Comparison of ENCODE assay signal across 30 mouse cellular contexts in the genomic region with DNA sequence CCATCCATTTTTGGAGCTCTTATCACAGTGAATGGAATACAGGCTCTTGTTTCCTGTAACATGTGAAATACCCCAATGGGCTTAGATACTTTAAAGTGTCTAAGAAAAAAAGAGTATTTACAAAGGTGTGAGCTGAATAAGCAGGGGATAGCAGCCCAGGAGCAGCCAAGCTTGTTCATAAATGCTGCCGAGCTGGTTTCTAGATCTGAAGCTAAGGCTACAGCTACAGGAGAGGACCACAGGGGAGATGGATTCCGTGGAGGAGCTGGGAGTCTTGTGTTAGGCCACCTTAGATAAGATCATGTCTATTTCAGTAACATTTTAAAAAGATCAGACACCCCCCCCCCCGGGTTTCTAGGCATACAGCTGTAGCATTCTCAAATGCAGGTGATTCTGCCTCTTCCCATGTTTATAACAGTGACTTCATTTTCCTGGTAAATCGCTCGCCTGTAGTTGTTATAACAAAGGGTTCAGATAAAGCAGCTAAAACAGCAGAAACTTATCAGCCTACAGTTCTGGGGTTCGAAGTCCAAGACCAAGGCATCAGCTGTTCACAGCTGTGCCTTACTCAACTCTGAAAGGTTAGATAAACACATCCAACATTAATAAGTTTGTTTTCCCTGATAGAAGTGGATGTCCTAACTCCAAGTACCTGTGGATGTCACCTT.
DNase-seq lines count a peak whose midpoint lies in the region; ATAC-seq and TF ChIP-seq lines count a peak whose summit lies in the region.
"Had no signal": no experiment of that assay in that cellular context is flagged by ENCODE, and none has a peak within 500 bp of the region (broad histone marks: within the 10 kb centered on the region; RNA-seq: fewer than 3 reads in every experiment).

No protein-coding gene starts in this region.

- no peaks in the 10 kb centered on the region for H3K79me2 ChIP-seq in liver, adult 2 months (ENCODE audit: control insufficient read depth, insufficient read depth, low read length)

- no peak overlapping the region for H3K9ac ChIP-seq in embryonic facial prominence, embryonic 13.5 days
- H3K9ac ChIP-seq in liver, adult 2 months (ENCODE audit: low read depth, low read length) = no peak overlapping the region
- no peak overlapping the region for H3K9ac ChIP-seq in liver, embryonic 11.5 days (ENCODE audit: low read depth, low read length)
- H3K9ac ChIP-seq in stomach, postnatal 0 days (ENCODE audit: low read length) = no peak overlapping the region
- H3K9ac ChIP-seq: embryonic facial prominence, embryonic 12.5 days; forebrain, postnatal 0 days; heart, embryonic 13.5 days; hindbrain, embryonic 15.5 days; limb, embryonic 15.5 days; liver, embryonic 15.5 days; neural tube, embryonic 12.5 days had no signal

- no peaks in the 10 kb centered on the region for H3K36me3 ChIP-seq in embryonic facial prominence, embryonic 13.5 days
- no peaks in the 10 kb centered on the region for H3K36me3 ChIP-seq in embryonic facial prominence, embryonic 10.5 days (replicated peaks)
- H3K36me3 ChIP-seq in liver, adult 2 months (ENCODE audit: control insufficient read depth, insufficient read depth, low read length) = no peaks in the 10 kb centered on the region
- no peaks in the 10 kb centered on the region for H3K36me3 ChIP-seq in liver, embryonic 11.5 days (ENCODE audit: control insufficient read depth, insufficient read depth, low read length)
- H3K36me3 ChIP-seq in stomach, postnatal 0 days (ENCODE audit: control insufficient read depth, insufficient read depth, low read length) = no peaks in the 10 kb centered on the region
- H3K36me3 ChIP-seq: embryonic facial prominence, embryonic 12.5 days; forebrain, embryonic 10.5 days; heart, embryonic 13.5 days; hindbrain, embryonic 10.5 days; hindbrain, embryonic 15.5 days; limb, embryonic 10.5 days; limb, embryonic 15.5 days; liver, embryonic 15.5 days; neural tube, embryonic 12.5 days had no signal

- no peaks in the 10 kb centered on the region for H3K9me3 ChIP-seq in embryonic facial prominence, embryonic 13.5 days
- no peaks in the 10 kb centered on the region for H3K9me3 ChIP-seq in embryonic facial prominence, embryonic 10.5 days
- H3K9me3 ChIP-seq in liver, embryonic 11.5 days (ENCODE audit: control insufficient read depth, low read length) = no peaks in the 10 kb centered on the region
- no peaks in the 10 kb centered on the region for H3K9me3 ChIP-seq in stomach, postnatal 0 days (ENCODE audit: control insufficient read depth, low read length)
- H3K9me3 ChIP-seq: embryonic facial prominence, embryonic 12.5 days; forebrain, embryonic 10.5 days; heart, embryonic 13.5 days; hindbrain, embryonic 10.5 days; hindbrain, embryonic 15.5 days; limb, embryonic 10.5 days; limb, embryonic 15.5 days; liver, embryonic 15.5 days; neural tube, embryonic 12.5 days had no signal

- no peak for ATAC-seq in embryonic facial prominence, embryonic 13.5 days (ENCODE audit: insufficient number of reproducible peaks, insufficient read depth, low FRiP score, low TSS enrichment, low read depth)
- ATAC-seq in liver, embryonic 11.5 days (replicated peaks; ENCODE audit: low FRiP score) = no peak
- ATAC-seq in stomach, postnatal 0 days (ENCODE audit: low FRiP score, low TSS enrichment) = peak; percentile 97
- ATAC-seq: activated CD4-positive, CD25-positive, alpha-beta regulatory T cell, adult 4 months; forebrain, postnatal 0 days; inflammation-experienced regulatory T-cells, adult 6 months; midbrain, embryonic 16.5 days had no signal

- peaks cover 22% of the 10 kb centered on the region for H3K4me1 ChIP-seq in embryonic facial prominence, embryonic 13.5 days
- H3K4me1 ChIP-seq in embryonic facial prominence, embryonic 10.5 days = peaks cover 21% of the 10 kb centered on the region; the same call in 1 of the 2 replicates
- H3K4me1 ChIP-seq in liver, adult 2 months (ENCODE audit: control insufficient read depth, insufficient read depth, low read length) = no peaks in the 10 kb centered on the region
- no peaks in the 10 kb centered on the region for H3K4me1 ChIP-seq in liver, embryonic 11.5 days (replicated peaks; ENCODE audit: control insufficient read depth, insufficient read depth, low read length)
- 0 out of 2 replicates have a peak, but pooled peaks cover 2% of the 10 kb centered on the region for H3K4me1 ChIP-seq in stomach, postnatal 0 days (replicated peaks; ENCODE audit: control insufficient read depth, insufficient read depth)
- H3K4me1 ChIP-seq in cerebellum, adult 2 months (ENCODE audit: control insufficient read depth, insufficient read depth, low read length) = peaks cover 7% of the 10 kb centered on the region; the same call in 1 of the 2 replicates
- H3K4me1 ChIP-seq: liver, embryonic 15.5 days; neural tube, embryonic 12.5 days had no signal

- DNase-seq in embryonic facial prominence, embryonic 10.5 days (ENCODE audit: low spot score) = no peak
- peak; percentile 54 for DNase-seq in liver, adult 2 months (ENCODE audit: extremely low read depth, low read depth, low spot score)
- DNase-seq in liver, embryonic 11.5 days (ENCODE audit: low spot score) = no peak
- DNase-seq in lung, postnatal 25 days (ENCODE audit: low spot score) = peak; percentile 4
- DNase-seq in lung, postnatal 36 days = no peak
- peak; percentile 56 for DNase-seq in stomach, postnatal 0 days (ENCODE audit: low spot score)
- DNase-seq in cerebellum, adult 2 months = no peak
- DNase-seq: adrenal gland, adult 2 months; cerebellum, adult 8-10 months; cerebellum, postnatal 36 days; forebrain, postnatal 0 days; gastrocnemius, postnatal 10 days; kidney, adult 8-10 months; layer of hippocampus, postnatal 36 days; right cerebral cortex, adult 18-20 months; spleen, adult 18-20 months had no signal

- TF ChIP-seq CTCF in liver, adult 2 months (IDR thresholded peaks at IDR 0.05; ENCODE audit: low read depth, low read length) = no peak
- no peak for TF ChIP-seq CTCF in stomach, postnatal 0 days (IDR thresholded peaks at IDR 0.05; ENCODE audit: low read depth)
- no peak for TF ChIP-seq CTCF in cerebellum, adult 2 months (IDR thresholded peaks at IDR 0.05; ENCODE audit: borderline replicate concordance, insufficient read depth, low read depth, low read length)

- WGBS in embryonic facial prominence, embryonic 13.5 days = 67% methylated on average over 6 of the region's 6 CpGs
- WGBS in embryonic facial prominence, embryonic 10.5 days = 74% methylated on average over 6 of the region's 6 CpGs
- WGBS in liver, adult 2 months = 27% methylated on average over 6 of the region's 6 CpGs
- 55% methylated on average over 6 of the region's 6 CpGs for WGBS in liver, embryonic 11.5 days
- 18% methylated on average over 6 of the region's 6 CpGs for WGBS in stomach, postnatal 0 days
- 89% methylated on average over 6 of the region's 6 CpGs for WGBS in cerebellum, adult 2 months

- H3K27me3 ChIP-seq in embryonic facial prominence, embryonic 13.5 days = no peaks in the 10 kb centered on the region
- H3K27me3 ChIP-seq in embryonic facial prominence, embryonic 10.5 days (replicated peaks; ENCODE audit: low read depth, poor library complexity, severe bottlenecking) = no peaks in the 10 kb centered on the region
- peaks cover 3% of the 10 kb centered on the region; the same call in 1 of the 2 replicates for H3K27me3 ChIP-seq in liver, adult 2 months (ENCODE audit: control insufficient read depth, insufficient read depth, low read length)
- no peaks in the 10 kb centered on the region for H3K27me3 ChIP-seq in liver, embryonic 11.5 days (replicated peaks; ENCODE audit: control insufficient read depth, insufficient read depth, low read length)
- no peaks in the 10 kb centered on the region for H3K27me3 ChIP-seq in stomach, postnatal 0 days (ENCODE audit: control insufficient read depth, insufficient read depth, low read length)
- no peaks in the 10 kb centered on the region for H3K27me3 ChIP-seq in cerebellum, adult 2 months (ENCODE audit: control insufficient read depth, insufficient read depth, low read length)
- H3K27me3 ChIP-seq: embryonic facial prominence, embryonic 12.5 days; heart, embryonic 13.5 days; hindbrain, embryonic 15.5 days; limb, embryonic 15.5 days; liver, embryonic 15.5 days; neural tube, embryonic 12.5 days had no signal

- H3K27ac ChIP-seq in embryonic facial prominence, embryonic 13.5 days = 0 out of 2 replicates have a peak overlapping the region, but pooled peaks have one; percentile 22
- H3K27ac ChIP-seq in embryonic facial prominence, embryonic 10.5 days (replicated peaks) = no peak overlapping the region
- H3K27ac ChIP-seq in liver, adult 2 months (replicated peaks; ENCODE audit: insufficient read depth, low read depth, low read length) = no peak overlapping the region
- no peak overlapping the region for H3K27ac ChIP-seq in liver, embryonic 11.5 days (ENCODE audit: low read depth, low read length)
- H3K27ac ChIP-seq in stomach, postnatal 0 days (replicated peaks) = 0 out of 2 replicates have a peak overlapping the region, but pooled peaks have one; percentile 5
- H3K27ac ChIP-seq in cerebellum, adult 2 months (ENCODE audit: insufficient read depth, low read length) = no peak overlapping the region
- H3K27ac ChIP-seq: embryonic facial prominence, embryonic 12.5 days; heart, embryonic 13.5 days; hindbrain, embryonic 10.5 days; hindbrain, embryonic 15.5 days; kidney, postnatal 0 days; limb, embryonic 10.5 days; limb, embryonic 15.5 days; liver, embryonic 15.5 days; neural tube, embryonic 12.5 days had no signal

- H3K4me3 ChIP-seq in embryonic facial prominence, embryonic 13.5 days = no peak overlapping the region
- no peak overlapping the region for H3K4me3 ChIP-seq in embryonic facial prominence, embryonic 10.5 days
- no peak overlapping the region for H3K4me3 ChIP-seq in liver, adult 2 months (ENCODE audit: insufficient read depth, low read depth, low read length)
- H3K4me3 ChIP-seq in liver, embryonic 11.5 days (ENCODE audit: low read depth, low read length) = no peak overlapping the region
- no peak overlapping the region for H3K4me3 ChIP-seq in stomach, postnatal 0 days (ENCODE audit: low read depth, low read length)
- H3K4me3 ChIP-seq in cerebellum, adult 2 months (replicated peaks; ENCODE audit: insufficient read depth, low read depth, low read length) = no peak overlapping the region
- H3K4me3 ChIP-seq: embryonic facial prominence, embryonic 12.5 days; forebrain, embryonic 10.5 days; heart, embryonic 13.5 days; hindbrain, embryonic 10.5 days; hindbrain, embryonic 15.5 days; limb, embryonic 10.5 days; limb, embryonic 15.5 days; liver, embryonic 15.5 days; neural tube, embryonic 12.5 days had no signal

- TF ChIP-seq EP300 in stomach, postnatal 0 days (optimal IDR thresholded peaks at IDR 0.05) = no peak

- TF ChIP-seq POLR2A in liver, adult 2 months (IDR thresholded peaks at IDR 0.05; ENCODE audit: extremely low read depth, insufficient read depth, low read length) = no peak
- TF ChIP-seq POLR2A in cerebellum, adult 2 months (IDR thresholded peaks at IDR 0.05; ENCODE audit: borderline replicate concordance, insufficient read depth, low read length) = no peak

- H3K4me2 ChIP-seq in embryonic facial prominence, embryonic 13.5 days = no peak overlapping the region
- no peak overlapping the region for H3K4me2 ChIP-seq in liver, embryonic 11.5 days
- H3K4me2 ChIP-seq in stomach, postnatal 0 days (replicated peaks; ENCODE audit: low read depth) = no peak overlapping the region
- H3K4me2 ChIP-seq: embryonic facial prominence, embryonic 12.5 days; heart, embryonic 13.5 days; hindbrain, embryonic 15.5 days; limb, embryonic 15.5 days; liver, embryonic 15.5 days; neural tube, embryonic 12.5 days had no signal

Comparison
In these comparisons a context has a peak if more than half of its experiments do, and no peak if none do; other contexts are left out.
1. H3K27ac ChIP-seq: peak in embryonic facial prominence, embryonic 13.5 days (single experiment) and stomach, postnatal 0 days (single experiment); none in embryonic facial prominence, embryonic 10.5 days (single experiment), liver, adult 2 months (single experiment), liver, embryonic 11.5 days (single experiment) and cerebellum, adult 2 months (single experiment).
2. DNase-seq: peak in liver, adult 2 months (single experiment), lung, postnatal 25 days (single experiment) and stomach, postnatal 0 days (single experiment); none in embryonic facial prominence, embryonic 10.5 days (single experiment), liver, embryonic 11.5 days (single experiment), lung, postnatal 36 days (single experiment) and cerebellum, adult 2 months (0 of 2).